Mouse (Mus musculus) liver, embryonic 14.5 days (tissue): ENCODE results near the gene Ccm2.

Experiments used
- CTCF ChIP-seq: IDR thresholded peaks from 2 replicates; pipeline ENCODE4 v1.5.1; 2016; ENCODE audit warnings: antibody characterized with exemption, low read depth, control low read depth
- EP300 ChIP-seq: IDR thresholded peaks from 2 replicates; pipeline ENCODE4 v1.6.1; 2016; ENCODE audit warnings: antibody characterized with exemption, low read depth

DNA sequence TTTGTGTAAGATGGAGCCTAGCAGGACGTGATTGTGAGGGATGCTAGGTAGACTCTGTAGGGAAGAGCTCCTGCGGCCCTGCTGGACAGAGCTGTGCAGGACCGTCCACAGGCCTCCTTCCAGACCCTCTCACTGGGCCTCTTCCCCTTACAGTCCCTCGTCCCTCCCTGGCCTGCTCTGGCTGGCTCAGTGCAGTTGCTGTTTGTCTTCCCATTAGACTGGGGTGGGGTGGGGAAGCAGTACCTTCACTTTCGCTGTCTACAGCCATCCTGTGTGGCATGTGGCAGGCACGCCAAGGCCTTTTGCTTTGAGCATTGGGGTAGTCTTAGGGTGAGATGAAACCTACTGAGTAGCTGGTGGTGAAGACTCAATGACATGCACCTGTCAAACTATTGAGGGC, 15.7 kb downstream of the Ccm2 start:
- no peak for TF ChIP-seq EP300
- TF ChIP-seq CTCF = no peak
